Mouse (Mus musculus): ENCODE data around the gene Phf20. TPM values are rescaled to one million over a fixed set of nuclear protein-coding genes. Genes with fewer than 3 reads are reported as not detected.
A peak's percentile ranks its signal among the peaks of the same experiment; 100 is the strongest.

Phf20 gene
- polyA plus RNA-seq, 1 experiment from 2014 or later = 44.8 TPM

- peak overlapping the region; percentile 99 for H3K27ac ChIP-seq (ENCODE audit: low read length)
- peak overlapping the region; percentile 87 for H3K9ac ChIP-seq (replicated peaks; ENCODE audit: low read depth)
- H3K36me3 ChIP-seq (ENCODE audit: insufficient read depth, low read length) = no peaks in the 10 kb centered on the region
- TF ChIP-seq EP300 (IDR thresholded peaks at IDR 0.05) = no peak
- TF ChIP-seq CTCF (IDR thresholded peaks at IDR 0.05) = no peak
- ATAC-seq = no peak
- H3K4me3 ChIP-seq (ENCODE audit: low read depth, low read length) = peak overlapping the region; percentile 91
- H3K4me2 ChIP-seq (replicated peaks; ENCODE audit: low read depth, low read length) = peak overlapping the region; percentile 76
- H3K27me3 ChIP-seq (replicated peaks; ENCODE audit: insufficient read depth, low read length) = no peaks in the 10 kb centered on the region
- H3K4me1 ChIP-seq (ENCODE audit: insufficient read depth, low read depth, low read length) = 0 out of 2 replicates have a peak, but pooled peaks cover 3% of the 10 kb centered on the region
- DNase-seq (ENCODE audit: low spot score) = peak; percentile 20
- WGBS = 22% methylated on average over 8 of the region's 8 CpGs
- H3K9me3 ChIP-seq (ENCODE audit: low read length) = no peaks in the 10 kb centered on the region
Measured at GRCm38 (mm10) chr2:156311441-156311840, 115.2 kb downstream of the Phf20 start.

GRCm38 (mm10) chr2:156311841-156312291, 115.6 kb downstream of the Phf20 start:
- ATAC-seq = peak; percentile 83
- peak overlapping the region; percentile 91 for H3K4me3 ChIP-seq (ENCODE audit: low read depth, low read length)
- no peak for TF ChIP-seq EP300 (IDR thresholded peaks at IDR 0.05)
- TF ChIP-seq CTCF (IDR thresholded peaks at IDR 0.05) = no peak
- H3K9me3 ChIP-seq (ENCODE audit: low read length) = no peaks in the 10 kb centered on the region
- H3K36me3 ChIP-seq (ENCODE audit: insufficient read depth, low read length) = no peaks in the 10 kb centered on the region
- WGBS = under 1% methylated on average over 45 of the region's 53 CpGs
- peak; percentile 77 for DNase-seq (ENCODE audit: low spot score)
- H3K4me1 ChIP-seq (ENCODE audit: insufficient read depth, low read depth, low read length) = 0 out of 2 replicates have a peak, but pooled peaks cover 3% of the 10 kb centered on the region
- peak overlapping the region; percentile 87 for H3K9ac ChIP-seq (replicated peaks; ENCODE audit: low read depth)
- H3K4me2 ChIP-seq (replicated peaks; ENCODE audit: low read depth, low read length) = peak overlapping the region; percentile 76
- H3K27ac ChIP-seq (ENCODE audit: low read length) = peak overlapping the region; percentile 99
- H3K27me3 ChIP-seq (replicated peaks; ENCODE audit: insufficient read depth, low read length) = no peaks in the 10 kb centered on the region

- 2% methylated on average over 48 of the region's 49 CpGs for WGBS
- DNase-seq (ENCODE audit: low spot score) (peak; percentile 92), ATAC-seq (peak; percentile 94)
- peak within 1 kb of the TSS; percentile 87 for H3K9ac ChIP-seq (replicated peaks; ENCODE audit: low read depth)
- peak within 1 kb of the TSS; percentile 76 for H3K4me2 ChIP-seq (replicated peaks; ENCODE audit: low read depth, low read length)
- peak within 1 kb of the TSS; percentile 99 for H3K27ac ChIP-seq (ENCODE audit: low read length)
- peak within 1 kb of the TSS; percentile 91 for H3K4me3 ChIP-seq (ENCODE audit: low read depth, low read length)
- TF ChIP-seq CTCF (IDR thresholded peaks at IDR 0.05) (peak; percentile 59), EP300 (IDR thresholded peaks at IDR 0.05) (no peak)
- H3K9me3 ChIP-seq (ENCODE audit: low read length) = no peaks in the 10 kb centered on the region
- 0 out of 2 replicates have a peak, but pooled peaks cover 3% of the 10 kb centered on the region for H3K4me1 ChIP-seq (ENCODE audit: insufficient read depth, low read depth, low read length)
- H3K27me3 ChIP-seq (replicated peaks; ENCODE audit: insufficient read depth, low read length) = no peaks in the 10 kb centered on the region
- no peaks in the 10 kb centered on the region for H3K36me3 ChIP-seq (ENCODE audit: insufficient read depth, low read length)
Measured at GRCm38 (mm10) chr2:156312297-156312897, 116.1 kb downstream of the Phf20 start, which contains the start of the genes Cnbd2 and Scand1. Gene Cnbd2, plus strand, starts transcription at chr2:156312299. Gene Scand1, minus strand, starts transcription at chr2:156312704.

GRCm38 (mm10) chr2:156313153-156313552, 116.9 kb downstream of the Phf20 start:
- TF ChIP-seq EP300 (IDR thresholded peaks at IDR 0.05) (no peak), CTCF (IDR thresholded peaks at IDR 0.05) (peak; percentile 35)
- Histone ChIP-seq H3K4me1 (ENCODE audit: insufficient read depth, low read depth, low read length) (0 out of 2 replicates have a peak, but pooled peaks cover 3% of the 10 kb centered on the region), H3K36me3 (ENCODE audit: insufficient read depth, low read length) (no peaks in the 10 kb centered on the region), H3K9me3 (ENCODE audit: low read length) (no peaks in the 10 kb centered on the region), H3K27me3 (replicated peaks; ENCODE audit: insufficient read depth, low read length) (no peaks in the 10 kb centered on the region), H3K9ac (replicated peaks; ENCODE audit: low read depth) (no peak overlapping the region), H3K4me3 (ENCODE audit: low read depth, low read length) (peak overlapping the region; percentile 91), H3K4me2 (replicated peaks; ENCODE audit: low read depth, low read length) (peak overlapping the region; percentile 76), H3K27ac (ENCODE audit: low read length) (no peak overlapping the region)
- DNase-seq (ENCODE audit: low spot score) (no peak), ATAC-seq (no peak)
- 44% methylated on average over 3 of the region's 3 CpGs for WGBS

- Histone ChIP-seq H3K27ac (ENCODE audit: low read length) (no peak overlapping the region), H3K4me3 (ENCODE audit: low read depth, low read length) (no peak overlapping the region), H3K4me1 (ENCODE audit: insufficient read depth, low read depth, low read length) (0 out of 2 replicates have a peak, but pooled peaks cover 3% of the 10 kb centered on the region), H3K36me3 (ENCODE audit: insufficient read depth, low read length) (no peaks in the 10 kb centered on the region), H3K9me3 (ENCODE audit: low read length) (no peaks in the 10 kb centered on the region), H3K27me3 (replicated peaks; ENCODE audit: insufficient read depth, low read length) (no peaks in the 10 kb centered on the region), H3K4me2 (replicated peaks; ENCODE audit: low read depth, low read length) (no peak overlapping the region), H3K9ac (replicated peaks; ENCODE audit: low read depth) (no peak overlapping the region)
- TF ChIP-seq EP300 (IDR thresholded peaks at IDR 0.05) (no peak), CTCF (IDR thresholded peaks at IDR 0.05) (0 out of 2 replicates have a peak, but pooled peaks have one; percentile 6)
- 97% methylated on average over 6 of the region's 6 CpGs for WGBS
- no peak for ATAC-seq
- DNase-seq (ENCODE audit: low spot score) = no peak
Measured at GRCm38 (mm10) chr2:156314811-156315210, 118.5 kb downstream of the Phf20 start.

GRCm38 (mm10) chr2:156318491-156318890, 122.2 kb downstream of the Phf20 start:
- TF ChIP-seq EP300 (IDR thresholded peaks at IDR 0.05) (no peak), CTCF (IDR thresholded peaks at IDR 0.05) (no peak)
- no peak for DNase-seq (ENCODE audit: low spot score)
- Histone ChIP-seq H3K27ac (ENCODE audit: low read length) (no peak overlapping the region), H3K4me1 (ENCODE audit: insufficient read depth, low read depth, low read length) (no peaks in the 10 kb centered on the region), H3K4me3 (ENCODE audit: low read depth, low read length) (no peak overlapping the region), H3K9ac (replicated peaks; ENCODE audit: low read depth) (no peak overlapping the region), H3K27me3 (replicated peaks; ENCODE audit: insufficient read depth, low read length) (no peaks in the 10 kb centered on the region), H3K36me3 (ENCODE audit: insufficient read depth, low read length) (no peaks in the 10 kb centered on the region), H3K4me2 (replicated peaks; ENCODE audit: low read depth, low read length) (no peak overlapping the region), H3K9me3 (ENCODE audit: low read length) (no peaks in the 10 kb centered on the region)
- no peak for ATAC-seq

Measured in lung, postnatal 0 days (tissue).